Mouse (Mus musculus): ENCODE data around the gene Atxn1.

The Atxn1 gene

DNA sequence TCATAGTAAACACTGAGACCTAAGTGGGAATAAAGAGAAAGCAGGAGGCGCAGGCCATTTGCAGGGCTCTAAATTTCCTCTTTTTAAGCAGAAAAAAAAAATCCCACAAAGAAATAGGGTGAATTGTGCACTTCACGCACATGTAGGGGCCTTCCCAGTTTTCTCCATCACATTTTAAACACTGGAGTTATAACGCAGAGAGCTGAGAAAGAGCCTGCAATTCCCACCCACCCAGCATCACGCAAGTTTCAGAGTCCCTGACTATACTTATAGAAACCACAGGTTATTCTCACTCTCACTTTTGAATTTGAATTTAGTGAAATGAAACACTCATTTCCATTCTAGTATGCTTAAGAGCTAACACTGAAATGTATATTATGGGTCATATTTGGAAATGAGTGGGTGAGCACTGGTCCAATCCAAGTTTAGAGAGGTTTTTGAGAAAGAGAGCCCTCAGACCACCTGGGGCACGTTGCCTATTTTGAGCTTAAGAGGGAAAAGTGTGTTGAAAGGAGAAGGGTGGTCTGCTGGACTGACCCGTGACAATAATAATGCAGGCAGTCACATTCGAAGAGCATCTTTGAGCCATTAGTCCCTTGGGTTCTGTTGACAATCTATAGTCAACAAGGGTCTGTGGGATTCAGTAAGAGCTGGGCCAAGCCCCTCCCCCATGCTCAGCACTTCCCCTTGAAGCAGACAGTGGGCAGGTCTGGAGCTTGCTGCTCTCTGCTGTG, 279.1 kb downstream of the Atxn1 start:
- DNase-seq (ENCODE audit: low spot score in 2 of 2), result no peak

DNA sequence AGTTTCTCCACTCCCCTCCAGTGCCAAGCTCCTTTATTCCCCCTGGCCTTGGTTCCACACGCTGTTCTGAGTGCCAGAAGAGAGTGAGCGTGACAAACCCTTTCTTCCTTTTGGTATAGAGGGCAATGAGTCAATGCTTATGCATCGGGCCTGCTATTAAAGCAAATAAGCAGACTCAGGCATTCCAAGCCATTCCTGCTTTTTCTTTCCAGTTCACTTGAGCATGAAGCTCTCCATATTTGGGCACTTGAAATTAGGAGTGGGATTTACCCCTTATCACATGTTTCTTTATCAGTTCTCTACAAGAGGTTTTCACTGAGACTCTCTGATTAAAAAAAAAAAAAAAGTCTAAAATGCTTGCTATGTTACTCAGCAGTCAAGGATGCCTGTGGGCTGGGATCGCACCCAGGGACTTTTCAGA, 279.9 kb downstream of the Atxn1 start:
- DNase-seq (ENCODE audit: low spot score in 2 of 2), result no peak

DNA sequence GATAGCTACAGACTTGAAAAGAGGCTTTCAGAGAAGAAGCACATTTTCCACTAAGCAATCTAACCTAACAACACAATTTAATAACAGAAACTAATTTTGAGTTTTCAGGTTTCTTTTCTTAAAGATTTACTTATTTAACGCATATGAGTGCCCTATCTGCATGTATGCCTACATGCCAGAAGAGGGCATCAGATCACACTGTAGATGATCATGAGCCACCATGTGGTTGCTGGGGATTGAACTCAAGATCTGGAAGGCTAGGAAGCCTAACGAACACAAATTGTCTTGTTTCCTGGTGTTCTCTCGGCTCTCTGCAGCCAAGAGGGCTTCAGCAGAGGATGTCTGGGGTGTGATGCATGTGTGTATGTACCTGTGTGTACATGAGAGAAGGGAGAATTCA, 280.8 kb downstream of the Atxn1 start:
- DNase-seq (ENCODE audit: low spot score in 2 of 2), result no peak

DNA sequence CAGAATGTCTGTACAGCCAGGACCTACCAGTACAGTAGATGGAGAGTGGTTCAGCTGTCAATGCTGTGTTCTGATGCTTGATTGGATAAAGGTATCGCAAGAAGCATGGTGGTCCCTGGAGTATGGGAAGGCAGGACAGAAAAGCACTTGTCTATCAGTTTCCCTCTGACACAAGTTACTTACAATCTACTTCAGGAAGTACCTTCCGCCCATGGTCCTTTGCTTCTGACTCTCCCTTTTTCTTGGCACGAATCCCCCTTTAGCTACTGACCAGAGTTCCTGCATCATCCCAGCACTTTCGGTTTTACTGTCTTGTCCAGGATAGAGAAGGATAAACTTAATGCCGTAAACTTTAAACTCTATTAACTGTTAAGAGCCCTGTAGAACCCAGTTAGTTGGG, 283.6 kb downstream of the Atxn1 start:
- DNase-seq (ENCODE audit: low spot score in 2 of 2), result no peak

DNA sequence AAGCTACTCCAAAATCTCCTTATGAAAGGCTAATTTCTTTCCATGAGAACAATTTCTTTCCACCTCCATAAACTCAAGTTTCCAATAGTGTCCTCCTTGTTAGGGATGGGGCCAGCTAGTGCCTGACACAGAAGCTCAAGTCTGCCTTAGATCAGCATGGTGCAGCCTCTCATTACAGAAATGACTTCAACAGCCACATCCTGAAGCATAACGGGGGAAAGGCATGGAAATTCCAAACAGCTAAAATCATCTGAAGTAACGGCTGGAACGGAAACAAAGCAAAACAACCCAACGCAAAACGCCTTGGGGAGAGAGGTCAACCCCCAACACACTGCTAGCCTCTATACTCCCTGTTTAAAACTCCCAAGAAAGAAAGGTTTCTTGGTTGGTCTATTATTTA, 284.2 kb downstream of the Atxn1 start:
- no peak for DNase-seq (ENCODE audit: low spot score in 2 of 2)

DNA sequence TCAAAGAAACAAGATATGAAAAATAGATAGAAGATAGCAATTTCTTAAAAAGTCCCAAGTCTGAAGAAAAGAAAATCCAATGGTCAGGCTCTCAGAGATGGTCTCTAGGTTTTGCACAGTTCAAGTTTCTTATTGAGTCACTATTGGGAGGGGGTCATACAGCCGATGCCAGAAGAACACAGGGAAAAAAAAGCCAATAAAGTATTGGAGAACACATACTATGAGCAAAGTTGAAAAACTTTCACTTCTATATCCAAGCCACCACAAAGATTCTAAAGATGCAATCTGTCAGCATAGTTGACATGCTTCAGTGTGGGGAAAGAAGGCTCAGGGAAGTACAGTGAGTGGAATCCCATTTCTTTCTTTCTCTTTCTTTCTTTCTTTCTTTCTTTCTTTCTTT, 285.7 kb downstream of the Atxn1 start:
- no peak for DNase-seq (ENCODE audit: low spot score in 2 of 2)

DNA sequence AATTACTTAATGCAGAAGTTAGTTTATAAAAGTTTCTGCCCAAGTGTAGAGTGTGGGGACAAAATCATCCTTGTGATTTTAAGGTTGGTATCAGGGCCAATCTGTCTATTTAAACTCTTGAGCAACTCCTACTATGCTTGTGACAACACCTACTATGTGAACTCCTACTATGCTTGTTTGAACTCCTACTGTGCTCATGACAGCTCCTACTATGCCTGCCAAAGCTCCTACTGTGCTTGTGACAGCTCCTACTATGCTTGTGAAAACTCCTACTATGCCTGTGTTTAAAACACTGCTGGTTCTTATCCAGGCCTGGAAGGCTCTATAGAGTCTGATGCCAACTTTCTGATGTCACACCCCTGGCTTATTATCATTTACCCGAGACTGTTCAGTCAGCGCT, 292.2 kb downstream of the Atxn1 start:
- DNase-seq (ENCODE audit: low spot score in 2 of 2), result no peak

DNA sequence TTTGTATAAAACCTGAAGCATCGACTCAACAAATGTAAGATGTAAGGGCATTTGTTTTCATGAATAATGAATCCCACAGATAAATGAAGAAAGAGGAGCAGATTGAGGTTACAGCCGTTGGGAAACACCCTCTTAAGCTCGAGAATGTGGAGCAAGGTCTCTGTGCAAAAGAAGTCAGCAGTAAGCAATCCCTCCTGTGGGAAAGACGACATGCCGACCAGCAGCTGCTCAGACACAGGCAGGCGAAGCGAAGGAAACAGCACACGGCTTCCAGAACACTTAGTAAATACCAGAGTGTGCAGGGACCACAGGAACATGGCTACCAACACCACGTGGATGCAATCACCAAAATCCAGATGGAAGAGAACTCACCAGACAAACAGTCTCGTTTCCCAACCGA, 294.8 kb downstream of the Atxn1 start:
- no peak for DNase-seq (ENCODE audit: low spot score in 2 of 2)

DNA sequence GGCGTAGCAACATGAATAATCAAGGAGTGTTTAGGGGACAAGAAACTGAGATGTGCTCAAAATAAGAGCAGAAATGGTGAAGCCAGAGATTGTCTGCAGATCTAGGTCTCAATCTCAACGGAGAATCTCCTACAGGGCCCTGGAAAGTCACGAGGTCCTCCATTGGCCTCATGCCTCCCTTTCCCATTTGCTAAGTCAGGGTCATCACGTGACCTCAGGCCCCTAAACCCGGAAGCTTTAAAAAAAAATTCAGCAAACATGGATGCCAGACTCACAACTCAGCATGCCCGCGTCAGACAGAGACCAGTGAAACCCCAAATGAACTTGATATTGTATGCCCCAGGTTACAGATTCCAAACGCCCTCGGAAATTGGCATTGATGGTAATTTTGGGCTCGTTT, 302.0 kb downstream of the Atxn1 start:
- no peak for DNase-seq (ENCODE audit: low spot score in 2 of 2)

DNA sequence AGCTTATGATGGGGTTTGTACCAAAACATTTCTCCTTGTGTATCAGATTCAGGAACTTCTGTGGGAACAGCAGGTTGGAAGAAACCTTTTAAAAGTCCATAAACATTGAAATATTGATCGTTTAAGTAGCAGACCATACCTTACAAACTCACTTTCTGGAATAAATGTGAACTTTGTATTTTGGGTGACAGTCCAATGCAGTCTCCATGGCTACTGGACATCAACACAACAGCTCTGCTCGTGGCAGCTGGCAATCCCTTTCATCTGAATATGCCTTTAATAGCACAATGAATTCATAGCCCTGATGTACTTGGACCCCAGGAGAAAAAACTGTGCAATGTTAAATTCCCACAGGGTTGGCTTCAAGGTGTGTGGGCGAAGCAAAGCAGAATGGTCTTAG, 302.6 kb downstream of the Atxn1 start:
- DNase-seq (ENCODE audit: low spot score in 2 of 2), result no peak

DNA sequence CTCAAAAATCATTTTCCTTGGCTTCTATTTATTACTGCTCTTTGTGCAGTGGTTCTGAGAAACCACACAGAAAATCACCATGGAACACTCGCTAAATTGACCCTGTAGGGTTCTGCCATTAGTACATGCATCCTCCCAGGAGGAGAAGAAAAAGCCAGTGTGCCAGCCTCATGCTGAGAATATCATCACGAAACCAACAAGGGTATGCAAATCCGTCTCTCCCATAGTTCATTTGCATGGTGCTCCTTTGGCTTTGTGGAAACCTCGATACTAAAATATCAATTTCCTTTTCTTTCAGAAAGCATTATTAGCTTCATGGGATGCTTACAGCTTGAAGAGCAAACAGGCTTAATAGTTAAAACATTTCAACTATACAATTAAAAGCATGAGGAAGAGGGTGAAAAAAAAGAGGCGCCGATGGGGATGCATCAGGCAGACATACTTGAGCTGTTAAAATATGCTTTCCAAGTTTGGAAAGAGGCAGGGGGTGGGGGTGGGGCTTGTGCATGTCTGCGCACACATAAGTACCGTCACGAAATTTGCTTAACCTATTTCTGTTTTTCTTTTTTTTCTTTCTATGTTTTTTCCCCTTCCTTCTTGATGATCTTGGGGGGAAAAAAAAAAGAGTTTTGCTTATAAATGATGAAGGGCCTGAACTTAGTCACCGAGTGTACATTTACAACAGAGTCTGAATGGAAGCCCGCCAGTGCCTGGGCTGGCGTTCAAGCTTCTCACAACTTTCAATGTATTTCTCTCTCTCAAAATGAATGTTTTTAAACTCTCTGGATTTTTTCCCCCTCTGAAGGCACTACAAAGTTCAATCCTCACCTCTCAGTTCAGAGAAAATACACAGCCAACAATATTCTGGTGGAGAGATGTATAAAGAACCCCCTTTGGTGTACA, 303.3 kb downstream of the Atxn1 start:
- DNase-seq (ENCODE audit: low spot score in 2 of 2), result no peak

DNA sequence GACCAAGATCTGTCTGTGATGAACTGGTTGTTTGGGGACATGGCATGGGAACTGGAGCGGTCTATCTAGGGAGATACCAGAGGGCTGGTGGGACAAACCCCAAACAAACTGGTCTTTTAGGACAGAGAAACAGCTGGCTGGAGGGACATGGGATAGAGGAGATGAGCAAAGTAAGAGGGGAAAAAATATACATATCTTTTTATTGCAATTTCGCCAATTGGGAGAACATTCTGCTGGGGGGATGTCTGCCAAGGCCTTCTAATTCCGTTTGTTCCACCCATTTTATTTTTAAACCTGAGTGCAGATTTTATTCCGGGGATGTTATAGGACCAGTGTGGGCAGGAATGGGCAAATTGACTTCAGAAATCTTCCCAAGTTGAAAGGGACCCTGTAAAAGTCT, 305.0 kb downstream of the Atxn1 start:
- DNase-seq (ENCODE audit: low spot score in 2 of 2), result no peak

DNA sequence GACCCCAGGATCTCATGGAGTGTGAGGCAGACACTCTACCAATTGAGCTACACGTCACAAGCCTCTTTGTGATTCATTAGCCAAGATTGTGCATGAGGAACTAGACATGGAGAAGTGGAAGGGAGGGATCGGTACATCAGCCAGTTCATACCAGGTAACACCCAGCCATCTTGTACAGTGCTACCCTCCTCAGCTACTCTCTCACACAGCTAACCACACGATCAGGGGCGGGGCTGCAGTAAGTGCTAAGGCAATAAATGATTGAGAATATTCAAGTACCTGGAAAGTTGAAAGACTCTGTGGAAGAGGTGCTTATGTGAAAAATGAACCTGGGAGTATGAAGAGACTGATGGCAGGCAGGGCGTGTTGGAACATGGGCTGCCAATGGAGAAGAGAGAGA, 306.5 kb downstream of the Atxn1 start:
- no peak for DNase-seq (ENCODE audit: low spot score in 2 of 2)

DNA sequence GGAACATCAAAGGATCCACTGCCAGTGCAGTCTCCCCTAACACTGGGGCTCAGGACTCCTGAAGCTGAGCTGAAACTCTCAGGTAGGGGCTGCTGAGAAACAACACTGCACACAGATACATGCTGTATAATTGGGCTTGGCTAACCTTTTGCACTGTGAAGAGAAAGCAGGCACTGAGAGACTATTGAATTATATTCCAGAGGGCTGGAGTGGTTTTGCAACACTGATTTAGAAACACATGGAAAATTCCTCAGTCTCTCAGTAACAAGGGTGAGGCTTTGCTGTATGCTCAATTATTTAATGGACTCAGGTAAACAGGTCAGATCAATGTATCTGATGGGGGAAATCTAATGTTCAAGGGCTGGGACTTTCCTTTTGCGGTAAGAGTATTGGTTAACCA, 307.6 kb downstream of the Atxn1 start:
- no peak for DNase-seq (ENCODE audit: low spot score in 2 of 2)

DNA sequence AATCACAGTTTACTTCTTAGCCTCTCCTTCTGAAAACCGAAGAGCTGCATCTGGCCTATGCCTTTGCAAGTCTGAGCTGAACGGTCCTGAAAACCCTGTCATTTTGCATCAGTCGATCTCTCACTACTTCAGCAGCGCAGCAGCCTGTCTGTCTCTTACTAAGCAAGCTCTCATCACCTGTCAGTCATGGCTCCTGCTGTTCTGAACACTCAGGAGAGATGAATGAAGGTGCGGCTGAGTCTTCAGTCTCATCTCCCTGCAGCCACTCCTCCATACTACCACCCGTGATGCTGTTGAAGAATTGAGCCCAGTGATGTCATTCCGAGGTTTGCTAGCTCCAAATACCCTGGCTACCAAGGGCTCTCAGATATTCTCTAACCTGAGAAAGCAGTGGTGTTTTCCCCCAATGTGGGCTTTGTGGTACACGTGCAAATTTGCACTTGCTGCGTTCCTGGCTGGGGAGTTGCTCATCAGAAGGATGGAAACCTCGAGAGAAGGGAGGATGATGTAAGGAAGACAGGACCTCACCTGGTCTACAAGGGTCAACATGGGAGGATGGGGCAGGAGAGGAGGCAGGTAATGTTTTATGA, 313.1 kb downstream of the Atxn1 start:
- DNase-seq (ENCODE audit: low spot score in 2 of 2), result no peak

DNA sequence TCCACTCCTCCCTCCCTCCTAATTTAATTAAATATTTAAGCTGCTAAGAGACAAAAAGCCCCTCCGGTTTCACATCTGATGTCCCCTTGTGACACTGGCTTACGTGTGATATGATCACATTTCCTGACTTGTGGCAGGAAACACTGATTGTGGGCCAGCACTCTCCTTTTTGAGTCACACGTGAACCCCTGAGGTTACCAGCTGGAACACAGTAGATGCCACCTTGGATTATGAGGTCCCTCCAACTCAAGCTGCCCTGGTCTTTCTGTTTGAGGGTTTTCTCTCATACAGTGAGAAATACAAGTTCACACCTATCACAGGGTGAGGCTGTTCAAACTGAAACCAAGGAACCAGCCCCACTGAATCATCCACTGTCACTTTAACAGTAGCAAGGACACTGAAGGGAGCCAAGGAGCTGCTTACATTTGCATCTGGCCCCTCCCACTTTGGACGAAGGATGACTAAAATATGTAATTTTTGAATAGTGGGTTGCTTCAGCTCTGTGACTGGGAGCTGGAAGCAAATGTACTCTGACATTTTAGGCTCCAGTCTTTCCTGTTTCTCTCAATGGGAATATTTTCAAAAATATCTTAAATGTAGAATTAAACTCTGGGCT, 315.5 kb downstream of the Atxn1 start:
- peak; percentile 62 to 81 for DNase-seq (ENCODE audit: low spot score in 2 of 2)

DNA sequence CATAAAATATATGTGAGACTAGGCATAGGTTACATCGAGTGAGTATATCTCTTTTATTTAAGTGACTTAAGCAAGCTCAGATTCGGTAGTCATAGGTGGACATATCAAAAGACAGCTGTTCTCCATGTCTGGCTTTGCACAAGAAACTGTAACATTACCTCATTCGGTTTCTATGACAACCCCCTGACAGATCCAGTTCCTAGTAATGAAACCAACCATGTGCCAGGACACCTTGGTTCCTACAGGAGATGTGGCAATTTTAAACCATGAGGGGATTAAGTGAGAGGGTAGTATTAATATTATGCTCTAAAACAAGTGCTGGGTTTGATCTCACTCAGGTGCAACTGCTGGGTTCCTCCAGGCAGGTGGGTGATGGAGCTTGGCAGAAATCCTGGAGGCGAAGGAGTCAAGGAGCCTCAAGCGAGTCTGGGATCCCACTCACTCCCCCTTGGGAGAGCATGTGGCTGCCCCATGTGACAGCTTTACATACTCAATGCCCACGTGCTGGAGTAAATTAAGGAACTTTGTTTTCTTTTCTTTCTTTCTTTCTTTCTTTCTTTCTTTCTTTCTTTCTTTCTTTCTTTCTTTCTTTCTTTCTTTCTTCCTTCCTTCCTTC, 320.9 kb downstream of the Atxn1 start:
- DNase-seq (ENCODE audit: low spot score in 2 of 2), result no peak

DNA sequence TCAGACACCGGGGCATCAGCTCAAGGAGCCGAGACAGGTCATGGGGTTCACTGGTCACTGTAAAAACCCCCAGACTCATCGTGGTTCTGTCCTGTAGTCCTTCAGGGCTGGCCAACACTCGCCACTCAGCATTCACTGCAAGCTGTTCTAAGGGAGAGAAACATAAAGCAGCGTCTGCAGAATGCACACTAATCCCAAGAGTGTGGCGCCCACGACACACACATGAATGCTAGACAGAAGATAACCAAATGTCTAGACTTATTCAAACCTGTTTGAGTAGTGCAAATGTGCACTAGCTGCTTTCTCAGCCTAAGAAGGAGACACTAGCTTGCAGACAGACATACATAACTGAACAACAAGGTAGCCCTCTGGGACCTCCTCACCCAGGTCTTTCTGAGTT, 321.9 kb downstream of the Atxn1 start:
- DNase-seq (ENCODE audit: low spot score in 2 of 2), result no peak

DNA sequence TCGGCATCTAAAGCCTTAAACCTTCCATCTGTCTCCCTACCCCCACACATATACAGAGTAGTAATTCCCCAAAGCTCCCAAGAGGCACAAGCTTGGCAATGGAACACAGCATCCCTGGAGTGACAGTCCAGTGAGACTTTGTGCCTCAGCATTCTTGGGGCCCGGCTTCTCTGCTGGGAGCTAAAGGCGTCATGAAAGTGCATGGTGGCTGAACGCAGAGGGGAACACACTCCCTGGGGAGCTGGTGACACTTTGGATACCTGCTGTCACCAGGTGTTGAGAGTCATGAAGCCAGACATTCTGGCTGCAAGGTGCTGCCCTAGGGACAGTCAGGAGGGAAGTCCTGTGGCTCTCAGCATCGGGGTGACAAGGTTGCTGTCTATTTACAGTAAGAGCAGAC, 324.4 kb downstream of the Atxn1 start:
- no peak for DNase-seq (ENCODE audit: low spot score in 2 of 2)

DNA sequence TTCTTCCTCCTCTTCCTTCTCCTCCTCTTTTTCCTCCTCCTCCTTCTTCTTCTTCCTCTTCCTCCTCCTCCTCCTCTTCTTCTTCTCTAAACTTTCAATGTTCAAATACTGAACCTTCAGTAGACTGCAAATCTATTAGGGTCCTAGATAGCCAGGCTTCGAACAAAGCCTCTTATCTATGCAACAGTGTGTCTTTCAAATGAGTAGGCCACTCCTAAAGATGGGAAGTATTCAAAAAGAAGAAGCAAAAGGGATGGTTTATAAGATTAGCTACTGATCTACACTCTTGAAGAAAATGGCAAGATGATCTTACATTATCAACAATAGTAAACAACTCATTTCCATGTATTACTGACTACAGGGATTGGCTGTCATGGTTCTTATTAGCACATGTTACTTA, 326.5 kb downstream of the Atxn1 start:
- DNase-seq (ENCODE audit: low spot score in 2 of 2), result no peak

DNA sequence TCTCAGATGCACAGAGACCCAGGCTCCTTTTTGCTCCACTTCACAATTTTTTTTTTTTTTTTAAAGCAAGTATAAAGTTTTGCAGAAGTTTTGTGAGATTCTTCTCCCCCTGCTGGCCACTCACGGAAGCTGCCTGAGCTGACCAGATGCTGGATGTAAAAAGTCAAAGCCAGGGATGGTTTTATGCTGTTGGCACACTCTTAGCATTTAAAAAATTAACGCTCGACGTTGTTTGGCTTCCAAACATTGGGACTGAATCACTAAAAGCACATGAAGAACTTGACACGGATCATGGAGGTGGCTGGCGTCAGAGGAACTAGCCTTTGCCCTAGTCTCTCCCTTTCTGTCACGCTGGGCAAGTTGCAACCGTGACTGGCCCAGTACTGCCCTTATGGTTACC, 327.5 kb downstream of the Atxn1 start:
- peak in 1 of 2 experiments; percentile 16 for DNase-seq (ENCODE audit: low spot score in 2 of 2)

DNA sequence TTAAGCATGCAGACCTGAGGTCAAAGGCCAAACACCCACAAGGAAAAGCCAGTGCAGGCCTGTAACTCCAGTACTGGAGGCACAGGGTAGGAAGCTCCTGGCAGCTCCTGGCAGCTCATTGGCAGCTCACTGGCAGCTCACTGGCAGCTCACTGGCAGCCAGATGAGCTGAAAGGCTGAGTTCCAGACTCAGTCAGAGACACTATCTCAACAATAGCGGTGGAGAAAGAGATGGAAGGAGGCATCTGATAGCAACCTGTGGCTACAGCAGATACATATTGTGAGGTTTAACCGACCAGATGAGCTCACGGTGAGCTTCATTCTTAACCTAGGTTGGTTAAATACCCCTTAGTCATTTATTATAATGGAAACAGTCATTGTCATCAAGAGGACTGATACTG, 328.4 kb downstream of the Atxn1 start:
- DNase-seq (ENCODE audit: low spot score in 2 of 2), result no peak
